ENCODE assay signal across 8 mouse cellular contexts in the genomic region with DNA sequence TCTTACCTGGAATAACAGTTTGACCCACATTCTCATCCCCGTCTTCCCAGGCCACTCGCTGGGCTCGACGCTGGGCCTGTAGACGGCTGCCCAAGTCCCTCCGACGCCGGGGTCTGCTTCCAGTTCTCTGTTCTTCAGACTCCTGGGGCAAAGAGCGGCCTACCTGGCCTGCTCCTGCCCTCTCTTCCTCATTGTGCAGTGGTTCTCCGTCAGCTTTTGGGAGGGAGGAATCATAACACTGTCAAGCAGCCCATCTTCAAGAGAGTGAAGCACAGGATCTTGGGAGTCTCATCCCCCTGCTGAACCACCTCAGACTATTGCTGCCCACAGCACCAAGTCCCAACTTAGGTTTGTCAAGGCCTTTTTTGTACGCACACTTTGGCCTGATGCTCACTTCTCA. TPM values are rescaled to one million over a fixed set of nuclear protein-coding genes. Genes with fewer than 3 reads are reported as not detected.
DNase-seq lines count a peak whose midpoint lies in the region; ATAC-seq and TF ChIP-seq lines count a peak whose summit lies in the region.

No protein-coding gene starts in this region.

- H3K4me2 ChIP-seq in kidney, embryonic 15.5 days = peak overlapping the region; percentile 70
- peak overlapping the region; percentile 77 for H3K4me2 ChIP-seq in embryonic facial prominence, embryonic 12.5 days (replicated peaks)
- H3K4me2 ChIP-seq in hindbrain, postnatal 0 days (ENCODE audit: low read depth, low read length) = peak overlapping the region; percentile 61
- H3K4me2 ChIP-seq in midbrain, embryonic 16.5 days (ENCODE audit: low read length) = peak overlapping the region; percentile 79

- 86% methylated on average over 11 of the region's 11 CpGs for WGBS in kidney, embryonic 15.5 days
- WGBS in embryonic facial prominence, embryonic 12.5 days = 91% methylated on average over 11 of the region's 11 CpGs
- 88% methylated on average over 11 of the region's 11 CpGs for WGBS in hindbrain, postnatal 0 days
- 88% methylated on average over 11 of the region's 11 CpGs for WGBS in midbrain, embryonic 16.5 days

- H3K4me3 ChIP-seq in kidney, embryonic 15.5 days (replicated peaks) = peak overlapping the region; percentile 67; the same call in 1 of the 2 replicates
- H3K4me3 ChIP-seq in embryonic facial prominence, embryonic 12.5 days = peak overlapping the region; percentile 62
- peak overlapping the region; percentile 42 for H3K4me3 ChIP-seq in hindbrain, postnatal 0 days (ENCODE audit: low read length)
- 0 out of 2 replicates have a peak overlapping the region, but pooled peaks have one; percentile 58 for H3K4me3 ChIP-seq in midbrain, embryonic 16.5 days (ENCODE audit: low read depth, low read length)

- H3K4me1 ChIP-seq in kidney, embryonic 15.5 days = peaks cover 31% of the 10 kb centered on the region
- peaks cover 15% of the 10 kb centered on the region for H3K4me1 ChIP-seq in embryonic facial prominence, embryonic 12.5 days
- peaks cover 7% of the 10 kb centered on the region; the same call in 1 of the 2 replicates for H3K4me1 ChIP-seq in hindbrain, postnatal 0 days (ENCODE audit: insufficient read depth, low read length)
- H3K4me1 ChIP-seq in midbrain, embryonic 16.5 days (ENCODE audit: control insufficient read depth, insufficient read depth, low read length) = peaks cover 25% of the 10 kb centered on the region

- DNase-seq in kidney, adult 11 months = no peak
- no peak for DNase-seq in hindbrain, postnatal 0 days (ENCODE audit: low spot score)
- DNase-seq in thymus, postnatal 14 days = no peak
- DNase-seq in layer of hippocampus, adult 9-10 months (ENCODE audit: low spot score) = no peak
- no peak for DNase-seq in spleen, postnatal 10 days (ENCODE audit: low spot score in 2 of 2)

- no peak for ATAC-seq in kidney, embryonic 15.5 days (replicated peaks; ENCODE audit: low FRiP score)
- no peak for ATAC-seq in embryonic facial prominence, embryonic 12.5 days (ENCODE audit: insufficient number of reproducible peaks, insufficient read depth, low FRiP score, low TSS enrichment)
- ATAC-seq in hindbrain, postnatal 0 days = no peak
- no peak for ATAC-seq in midbrain, embryonic 16.5 days

- peak overlapping the region; percentile 81 for H3K9ac ChIP-seq in kidney, embryonic 15.5 days
- H3K9ac ChIP-seq in embryonic facial prominence, embryonic 12.5 days = peak overlapping the region; percentile 78
- H3K9ac ChIP-seq in hindbrain, postnatal 0 days (replicated peaks; ENCODE audit: low read length) = peak overlapping the region; percentile 61
- peak overlapping the region; percentile 88 for H3K9ac ChIP-seq in midbrain, embryonic 16.5 days (ENCODE audit: low read depth, low read length)

- H3K36me3 ChIP-seq in kidney, embryonic 15.5 days = peaks cover 42% of the 10 kb centered on the region
- H3K36me3 ChIP-seq in embryonic facial prominence, embryonic 12.5 days = peaks cover 34% of the 10 kb centered on the region
- peaks cover 25% of the 10 kb centered on the region for H3K36me3 ChIP-seq in hindbrain, postnatal 0 days (ENCODE audit: insufficient read depth, low read length)
- peaks cover 4% of the 10 kb centered on the region; the same call in 1 of the 2 replicates for H3K36me3 ChIP-seq in midbrain, embryonic 16.5 days (ENCODE audit: control insufficient read depth, insufficient read depth, low read length)

- H3K27ac ChIP-seq in kidney, embryonic 15.5 days = peak overlapping the region; percentile 99; the same call in 1 of the 2 replicates
- no peak overlapping the region for H3K27ac ChIP-seq in embryonic facial prominence, embryonic 12.5 days
- no peak overlapping the region for H3K27ac ChIP-seq in hindbrain, postnatal 0 days
- H3K27ac ChIP-seq in midbrain, embryonic 16.5 days (ENCODE audit: low read length) = peak overlapping the region; percentile 98

- H3K27me3 ChIP-seq in kidney, embryonic 15.5 days = no peaks in the 10 kb centered on the region
- no peaks in the 10 kb centered on the region for H3K27me3 ChIP-seq in embryonic facial prominence, embryonic 12.5 days
- no peaks in the 10 kb centered on the region for H3K27me3 ChIP-seq in hindbrain, postnatal 0 days (ENCODE audit: insufficient read depth, low read length)
- no peaks in the 10 kb centered on the region for H3K27me3 ChIP-seq in midbrain, embryonic 16.5 days (ENCODE audit: control insufficient read depth, insufficient read depth, low read depth, low read length)

- no peak for TF ChIP-seq CTCF in hindbrain, postnatal 0 days (IDR thresholded peaks at IDR 0.05; ENCODE audit: low read depth)

- no peaks in the 10 kb centered on the region for H3K9me3 ChIP-seq in kidney, embryonic 15.5 days (replicated peaks)
- H3K9me3 ChIP-seq in embryonic facial prominence, embryonic 12.5 days = no peaks in the 10 kb centered on the region
- H3K9me3 ChIP-seq in hindbrain, postnatal 0 days (ENCODE audit: low read length) = no peaks in the 10 kb centered on the region
- H3K9me3 ChIP-seq in midbrain, embryonic 16.5 days (replicated peaks; ENCODE audit: control insufficient read depth, low read length, poor library complexity, severe bottlenecking) = no peaks in the 10 kb centered on the region

RNA-seq across cellular contexts. Expression of gene Ddrgk1, which starts 1.1 kb away (rescaled TPM):
- polyA plus RNA-seq in kidney, embryonic 15.5 days (2015; fragmentation: Nextera tagmentation; extraction: Ambion mirVana) = 64.7 and 76.8 TPM in 2 replicates
- polyA plus RNA-seq in embryonic facial prominence, embryonic 12.5 days (2016; fragmentation: Nextera tagmentation; extraction: Ambion mirVana) = 55.6 and 58.3 TPM in 2 replicates
- 14.4 and 21.2 TPM in 2 replicates for total RNA-seq in hindbrain, postnatal 0 days (2014; rRNA removed)
- polyA plus RNA-seq in hindbrain, postnatal 0 days (2015; fragmentation: Nextera tagmentation; extraction: Ambion mirVana) = 83.3 and 90.6 TPM in 2 replicates
- 71.0 and 77.1 TPM in 2 replicates for polyA plus RNA-seq in midbrain, embryonic 16.5 days (2015; fragmentation: Nextera tagmentation; extraction: Ambion mirVana)

RNA-seq across cellular contexts. Expression of gene Itpa, which starts 4.1 kb away (rescaled TPM):
- polyA plus RNA-seq in kidney, embryonic 15.5 days (2015; fragmentation: Nextera tagmentation; extraction: Ambion mirVana) = 118 and 120 TPM in 2 replicates
- 135 and 137 TPM in 2 replicates for polyA plus RNA-seq in embryonic facial prominence, embryonic 12.5 days (2016; fragmentation: Nextera tagmentation; extraction: Ambion mirVana)
- total RNA-seq in hindbrain, postnatal 0 days (2014; rRNA removed) = 137 TPM in 2 replicates
- 123 TPM in 2 replicates for polyA plus RNA-seq in hindbrain, postnatal 0 days (2015; fragmentation: Nextera tagmentation; extraction: Ambion mirVana)
- polyA plus RNA-seq in midbrain, embryonic 16.5 days (2015; fragmentation: Nextera tagmentation; extraction: Ambion mirVana) = 136 and 137 TPM in 2 replicates

RNA-seq across cellular contexts. Expression of gene Lzts3, which starts 20.7 kb away (rescaled TPM):
- polyA plus RNA-seq in kidney, embryonic 15.5 days (2015; fragmentation: Nextera tagmentation; extraction: Ambion mirVana) = 12.2 and 13.0 TPM in 2 replicates
- polyA plus RNA-seq in embryonic facial prominence, embryonic 12.5 days (2016; fragmentation: Nextera tagmentation; extraction: Ambion mirVana) = 6.2 and 6.5 TPM in 2 replicates
- 76.8 and 81.8 TPM in 2 replicates for total RNA-seq in hindbrain, postnatal 0 days (2014; rRNA removed)
- polyA plus RNA-seq in hindbrain, postnatal 0 days (2015; fragmentation: Nextera tagmentation; extraction: Ambion mirVana) = 18.2 and 20.0 TPM in 2 replicates
- polyA plus RNA-seq in midbrain, embryonic 16.5 days (2015; fragmentation: Nextera tagmentation; extraction: Ambion mirVana) = 17.7 and 20.7 TPM in 2 replicates

RNA-seq across cellular contexts. Expression of gene Ubox5, which starts 33.5 kb away (rescaled TPM):
- polyA plus RNA-seq in kidney, embryonic 15.5 days (2015; fragmentation: Nextera tagmentation; extraction: Ambion mirVana) = 12.6 and 13.6 TPM in 2 replicates
- polyA plus RNA-seq in embryonic facial prominence, embryonic 12.5 days (2016; fragmentation: Nextera tagmentation; extraction: Ambion mirVana) = 15.5 and 16.3 TPM in 2 replicates
- 6.8 TPM in 2 replicates for total RNA-seq in hindbrain, postnatal 0 days (2014; rRNA removed)
- 5.9 and 6.2 TPM in 2 replicates for polyA plus RNA-seq in hindbrain, postnatal 0 days (2015; fragmentation: Nextera tagmentation; extraction: Ambion mirVana)
- 8.4 and 8.9 TPM in 2 replicates for polyA plus RNA-seq in midbrain, embryonic 16.5 days (2015; fragmentation: Nextera tagmentation; extraction: Ambion mirVana)

RNA-seq across cellular contexts. Expression of gene Fastkd5, which starts 33.5 kb away (rescaled TPM):
- 17.3 TPM in 2 replicates for polyA plus RNA-seq in kidney, embryonic 15.5 days (2015; fragmentation: Nextera tagmentation; extraction: Ambion mirVana)
- 17.5 and 18.6 TPM in 2 replicates for polyA plus RNA-seq in embryonic facial prominence, embryonic 12.5 days (2016; fragmentation: Nextera tagmentation; extraction: Ambion mirVana)
- total RNA-seq in hindbrain, postnatal 0 days (2014; rRNA removed) = 7.0 and 7.9 TPM in 2 replicates
- 6.0 and 6.6 TPM in 2 replicates for polyA plus RNA-seq in hindbrain, postnatal 0 days (2015; fragmentation: Nextera tagmentation; extraction: Ambion mirVana)
- polyA plus RNA-seq in midbrain, embryonic 16.5 days (2015; fragmentation: Nextera tagmentation; extraction: Ambion mirVana) = 10.2 and 11.4 TPM in 2 replicates

Comparison
In these comparisons a context has a peak if more than half of its experiments do, and no peak if none do; other contexts are left out.
1. H3K27ac ChIP-seq: peak in kidney, embryonic 15.5 days (single experiment) and midbrain, embryonic 16.5 days (single experiment); none in embryonic facial prominence, embryonic 12.5 days (single experiment) and hindbrain, postnatal 0 days (single experiment).
2. Peak in every context shown above with its lines, with median percentiles within 50 percentile points of each other: H3K4me2 ChIP-seq, H3K4me3 ChIP-seq and H3K9ac ChIP-seq.